8 mouse cellular contexts compared by ENCODE assay signal in genomic region chr2:35978941-35979643, GRCm38 (mm10). TPM values are rescaled to one million over a fixed set of nuclear protein-coding genes. Genes with fewer than 3 reads are reported as not detected.
A peak's percentile ranks its signal among the peaks of the same experiment; 100 is the strongest.
DNase-seq lines count a peak whose midpoint lies in the region; ATAC-seq and TF ChIP-seq lines count a peak whose summit lies in the region.

No protein-coding gene starts in this region.

- peak overlapping the region; percentile 87 for H3K4me3 ChIP-seq in intestine, postnatal 0 days (ENCODE audit: low read depth, low read length)
- H3K4me3 ChIP-seq in liver, embryonic 12.5 days, result peak overlapping the region; percentile 83
- H3K4me3 ChIP-seq in midbrain, embryonic 16.5 days (ENCODE audit: low read depth, low read length), result peak overlapping the region; percentile 62

- TF ChIP-seq CTCF in intestine, postnatal 0 days (IDR thresholded peaks at IDR 0.05; ENCODE audit: low read depth), result no peak

- peak; percentile 50 for DNase-seq in adipocyte (ENCODE audit: low spot score)
- DNase-seq in embryo, embryonic 11.5 days (ENCODE audit: low read depth, low spot score), result peak; percentile 14
- DNase-seq in heart, adult 11 months, result peak; percentile 94
- peak; percentile 72 for DNase-seq in testis, postnatal 10 days (ENCODE audit: low spot score)

- no peaks in the 10 kb centered on the region for H3K36me3 ChIP-seq in intestine, postnatal 0 days (ENCODE audit: control insufficient read depth, insufficient read depth)
- H3K36me3 ChIP-seq in liver, embryonic 12.5 days, result no peaks in the 10 kb centered on the region
- H3K36me3 ChIP-seq in midbrain, embryonic 16.5 days (ENCODE audit: control insufficient read depth, insufficient read depth, low read length), result no peaks in the 10 kb centered on the region

- H3K27ac ChIP-seq in intestine, postnatal 0 days (ENCODE audit: low read depth, low read length), result peak overlapping the region; percentile 76
- H3K27ac ChIP-seq in liver, embryonic 12.5 days, result peak overlapping the region; percentile 69; the same call in 1 of the 2 replicates
- peak overlapping the region; percentile 80 for H3K27ac ChIP-seq in midbrain, embryonic 16.5 days (ENCODE audit: low read length)

- peaks cover 7% of the 10 kb centered on the region for H3K4me1 ChIP-seq in intestine, postnatal 0 days (replicated peaks; ENCODE audit: control insufficient read depth, insufficient read depth, low read length)
- peaks cover 28% of the 10 kb centered on the region for H3K4me1 ChIP-seq in liver, embryonic 12.5 days
- H3K4me1 ChIP-seq in midbrain, embryonic 16.5 days (ENCODE audit: control insufficient read depth, insufficient read depth, low read length), result peaks cover 26% of the 10 kb centered on the region

- no peaks in the 10 kb centered on the region for H3K27me3 ChIP-seq in intestine, postnatal 0 days (replicated peaks; ENCODE audit: control insufficient read depth, insufficient read depth, low read length)
- peaks cover 25% of the 10 kb centered on the region for H3K27me3 ChIP-seq in liver, embryonic 12.5 days (replicated peaks)
- no peaks in the 10 kb centered on the region for H3K27me3 ChIP-seq in midbrain, embryonic 16.5 days (ENCODE audit: control insufficient read depth, insufficient read depth, low read depth, low read length)

- peak; percentile 22 for ATAC-seq in CD4-positive, CD25-positive, alpha-beta regulatory T cell, adult 4 months
- peak; percentile 52 for ATAC-seq in intestine, postnatal 0 days
- peak; percentile 64 for ATAC-seq in liver, embryonic 12.5 days
- ATAC-seq in midbrain, embryonic 16.5 days, result peak; percentile 76

- no peaks in the 10 kb centered on the region for H3K9me3 ChIP-seq in intestine, postnatal 0 days (ENCODE audit: control insufficient read depth)
- no peaks in the 10 kb centered on the region for H3K9me3 ChIP-seq in liver, embryonic 12.5 days (replicated peaks)
- no peaks in the 10 kb centered on the region for H3K9me3 ChIP-seq in midbrain, embryonic 16.5 days (replicated peaks; ENCODE audit: control insufficient read depth, low read length, poor library complexity, severe bottlenecking)

- WGBS in intestine, postnatal 0 days, result under 1% methylated on average over 62 of the region's 76 CpGs
- under 1% methylated on average over 72 of the region's 76 CpGs for WGBS in liver, embryonic 12.5 days (ENCODE audit: insufficient replicate concordance)
- under 1% methylated on average over 50 of the region's 76 CpGs for WGBS in midbrain, embryonic 16.5 days

- peak overlapping the region; percentile 92 for H3K9ac ChIP-seq in intestine, postnatal 0 days (ENCODE audit: low read depth, low read length)
- peak overlapping the region; percentile 86 for H3K9ac ChIP-seq in liver, embryonic 12.5 days
- H3K9ac ChIP-seq in midbrain, embryonic 16.5 days (ENCODE audit: low read depth, low read length), result peak overlapping the region; percentile 97

- H3K4me2 ChIP-seq in intestine, postnatal 0 days (replicated peaks; ENCODE audit: low read depth), result peak overlapping the region; percentile 99
- H3K4me2 ChIP-seq in liver, embryonic 12.5 days, result peak overlapping the region; percentile 98
- peak overlapping the region; percentile 99 for H3K4me2 ChIP-seq in midbrain, embryonic 16.5 days (ENCODE audit: low read length)

RNA-seq across cellular contexts. Expression of gene Ttll11, which starts 0.6 kb away (rescaled TPM):
- polyA plus RNA-seq in CD4-positive, CD25-positive, alpha-beta regulatory T cell, adult 4 months (2017; shearing (Covaris generic)), result not detected
- 0.38 and 0.44 TPM in 2 replicates for polyA plus RNA-seq in intestine, postnatal 0 days (2015; fragmentation: Nextera tagmentation; extraction: Ambion mirVana)
- 1.0 and 1.3 TPM in 2 replicates for polyA plus RNA-seq in liver, embryonic 12.5 days (2016; fragmentation: Nextera tagmentation; extraction: Ambion mirVana)
- 4.3 and 4.9 TPM in 2 replicates for polyA plus RNA-seq in midbrain, embryonic 16.5 days (2015; fragmentation: Nextera tagmentation; extraction: Ambion mirVana)

Comparison
In these comparisons a context has a peak if more than half of its experiments do, and no peak if none do; other contexts are left out.
1. Peak in every context shown above with its lines: DNase-seq, ATAC-seq, H3K4me3 ChIP-seq and H3K27ac ChIP-seq.
2. ATAC-seq: peak in every context shown above with its lines; median percentile 76 in midbrain, embryonic 16.5 days; 64 in liver, embryonic 12.5 days; 52 in intestine, postnatal 0 days; 22 in CD4-positive, CD25-positive, alpha-beta regulatory T cell, adult 4 months.
3. DNase-seq: peak in every context shown above with its lines; median percentile 94 in heart, adult 11 months; 72 in testis, postnatal 10 days; 50 in adipocyte; 14 in embryo, embryonic 11.5 days.